Mouse (Mus musculus) cerebellum, adult 11-12 months (tissue): Measurements from ENCODE around the gene Ppp1r9b.

Experiments used
- DNase-seq: peaks from one replicate; pipeline ENCODE4 v3.0.0; 2022

The Ppp1r9b gene

GRCm38 (mm10) chr11:94978178-94978915, 12.5 kb upstream of the Ppp1r9b start:
- no peak for DNase-seq

GRCm38 (mm10) chr11:94978947-94979346, 11.9 kb upstream of the Ppp1r9b start:
- DNase-seq, result peak; percentile 97

- no peak for DNase-seq
Measured at GRCm38 (mm10) chr11:94979462-94980179, 11.2 kb upstream of the Ppp1r9b start.

GRCm38 (mm10) chr11:94985140-94985539, 5.7 kb upstream of the Ppp1r9b start:
- peak; percentile 27 for DNase-seq

- peak; percentile 35 for DNase-seq
Measured at GRCm38 (mm10) chr11:94985822-94986221, 5.0 kb upstream of the Ppp1r9b start.

- no peak for DNase-seq
Measured at GRCm38 (mm10) chr11:94986435-94986834, 4.4 kb upstream of the Ppp1r9b start.

GRCm38 (mm10) chr11:94987341-94987740, 3.5 kb upstream of the Ppp1r9b start:
- no peak for DNase-seq

GRCm38 (mm10) chr11:94987851-94988250, 3.0 kb upstream of the Ppp1r9b start:
- DNase-seq, result peak; percentile 54

- DNase-seq, result peak; percentile 67
Measured at GRCm38 (mm10) chr11:94988780-94989561, 1.9 kb upstream of the Ppp1r9b start.

- DNase-seq, result peak; percentile 87
Measured at GRCm38 (mm10) chr11:94989562-94990017, 1.2 kb upstream of the Ppp1r9b start.

- DNase-seq, result no peak
Measured at GRCm38 (mm10) chr11:94990102-94990748, 610 bp upstream of the Ppp1r9b start.

GRCm38 (mm10) chr11:94991641-94992479, 1.0 kb downstream of the Ppp1r9b start:
- DNase-seq, result peak; percentile 63

- DNase-seq, result no peak
Measured at GRCm38 (mm10) chr11:94992480-94992753, 1.6 kb downstream of the Ppp1r9b start.

GRCm38 (mm10) chr11:94992754-94993606, 2.1 kb downstream of the Ppp1r9b start:
- peak; percentile 74 for DNase-seq

- DNase-seq, result peak; percentile 67
Measured at GRCm38 (mm10) chr11:94994208-94994814, 3.5 kb downstream of the Ppp1r9b start.

- DNase-seq, result peak; percentile 61
Measured at GRCm38 (mm10) chr11:94994947-94995772, 4.3 kb downstream of the Ppp1r9b start.

- peak; percentile 62 for DNase-seq
Measured at GRCm38 (mm10) chr11:94996101-94996500, 5.3 kb downstream of the Ppp1r9b start.

- no peak for DNase-seq
Measured at GRCm38 (mm10) chr11:94996984-94997383, 6.1 kb downstream of the Ppp1r9b start.

- no peak for DNase-seq
Measured at GRCm38 (mm10) chr11:94997596-94997995, 6.8 kb downstream of the Ppp1r9b start.
